Mouse (Mus musculus) liver, embryonic 16.5 days (tissue): ENCODE data around the gene Lrsam1. TPM values are rescaled to one million over a fixed set of nuclear protein-coding genes. Genes with fewer than 3 reads are reported as not detected.

Experiments
- ATAC-seq: fragments of 200-750 bp; cut with Nextera tagmentation; 2 replicates; pipeline ENCODE4 v1.8.0; 2017; ENCODE audit warnings: low read depth, mild to moderate bottlenecking, moderate number of reproducible peaks, moderate library complexity
- H3K27ac ChIP-seq: fragments of 300-500 bp; sonication (generic); 2 replicates; pipeline ENCODE4 v1.5.1; 2014; ENCODE audit warnings: mild to moderate bottlenecking, low read length
- H3K27me3 ChIP-seq: fragments of 300-500 bp; sonication (generic); 2 replicates; pipeline ENCODE4 v1.6.1; 2014; ENCODE audit warnings: low read depth, low read length, mixed read lengths; ENCODE audit not compliant: control insufficient read depth, insufficient read depth
- H3K36me3 ChIP-seq: fragments of 300-500 bp; sonication (generic); 2 replicates; pipeline ENCODE4 v1.6.1; 2014; ENCODE audit warnings: mild to moderate bottlenecking; ENCODE audit not compliant: control insufficient read depth, insufficient read depth
- H3K4me1 ChIP-seq: fragments of 300-500 bp; sonication (generic); 2 replicates; pipeline ENCODE4 v1.6.1; 2014; ENCODE audit warnings: low read depth, low read length, mixed read lengths; ENCODE audit not compliant: control insufficient read depth
- H3K4me2 ChIP-seq: fragments of 300-500 bp; sonication (generic); 2 replicates; pipeline ENCODE4 v1.6.1; 2014; ENCODE audit warnings: low read depth, low read length, mixed read lengths
- H3K4me3 ChIP-seq: fragments of 300-500 bp; sonication (generic); 2 replicates; pipeline ENCODE4 v1.5.1; 2014; ENCODE audit warnings: low read depth, mild to moderate bottlenecking, low read length
- H3K9ac ChIP-seq: fragments of 300-500 bp; sonication (generic); 2 replicates; pipeline ENCODE4 v1.6.1; 2014; ENCODE audit warnings: low read depth, low read length
- H3K9me3 ChIP-seq: fragments of 300-500 bp; sonication (generic); replicated peaks from 2 replicates; pipeline ENCODE4 v1.6.1; 2016; ENCODE audit warnings: low read length; ENCODE audit not compliant: control insufficient read depth
- WGBS: fragments of 180-500 bp; shearing (Covaris S2); extraction: QIAGEN DNeasy Blood & Tissue Kit; methylation state at CpG from one replicate; pipeline ENCODE4 v1.1.7; 2014; ENCODE audit not compliant: insufficient replicate concordance; 5-methylcytosine and 5-hydroxymethylcytosine counted together
- polyA plus RNA-seq: library from polyadenylated mRNA; unstranded; fragments of >200 nt; fragmentation: Nextera tagmentation; extraction: Ambion mirVana; gene quantifications from 2 replicates; pipeline ENCODE4 v1.2.1, GENCODE M21; 2015

The Lrsam1 gene
- polyA plus RNA-seq, 1 experiment from 2014 or later, result 1.9 TPM

GRCm38 (mm10) chr2:32989376-32989775 is 28.0 kb upstream of the Lrsam1 start:
- no peak overlapping the region for H3K9ac ChIP-seq
- H3K4me2 ChIP-seq, result no peak overlapping the region
- H3K9me3 ChIP-seq, result no peaks in the 10 kb centered on the region
- H3K27ac ChIP-seq, result no peak overlapping the region
- no peaks in the 10 kb centered on the region for H3K36me3 ChIP-seq
- no peaks in the 10 kb centered on the region for H3K4me1 ChIP-seq
- 0 out of 2 replicates have a peak, but pooled peaks cover 1% of the 10 kb centered on the region for H3K27me3 ChIP-seq
- ATAC-seq, result no peak
- WGBS, result 57% methylated on average over 3 of the region's 3 CpGs
- H3K4me3 ChIP-seq, result no peak overlapping the region

- Histone ChIP-seq H3K4me2 (no peak overlapping the region), H3K4me3 (no peak overlapping the region), H3K27ac (no peak overlapping the region), H3K4me1 (peaks cover 12% of the 10 kb centered on the region), H3K36me3 (no peaks in the 10 kb centered on the region), H3K27me3 (0 out of 2 replicates have a peak, but pooled peaks cover 4% of the 10 kb centered on the region), H3K9ac (no peak overlapping the region), H3K9me3 (no peaks in the 10 kb centered on the region)
- WGBS, result 65% methylated on average over 8 of the region's 8 CpGs
- ATAC-seq, result no peak
Observed at GRCm38 (mm10) chr2:32985844-32986243, 24.4 kb upstream of the Lrsam1 start.

- peaks cover 26% of the 10 kb centered on the region for H3K4me1 ChIP-seq
- H3K9ac ChIP-seq, result no peak overlapping the region
- ATAC-seq, result no peak
- no peaks in the 10 kb centered on the region for H3K9me3 ChIP-seq
- 34% methylated on average over 6 of the region's 6 CpGs for WGBS
- no peak overlapping the region for H3K4me2 ChIP-seq
- 0 out of 2 replicates have a peak, but pooled peaks cover 4% of the 10 kb centered on the region for H3K27me3 ChIP-seq
- no peak overlapping the region for H3K4me3 ChIP-seq
- H3K36me3 ChIP-seq, result no peaks in the 10 kb centered on the region
- H3K27ac ChIP-seq, result no peak overlapping the region
Observed at GRCm38 (mm10) chr2:32983617-32984016, 22.2 kb upstream of the Lrsam1 start.

GRCm38 (mm10) chr2:32982700-32983099 is 21.3 kb upstream of the Lrsam1 start:
- Histone ChIP-seq H3K4me3 (peak overlapping the region; percentile 80), H3K27ac (no peak overlapping the region), H3K36me3 (no peaks in the 10 kb centered on the region), H3K4me2 (peak overlapping the region; percentile 76), H3K9me3 (no peaks in the 10 kb centered on the region), H3K27me3 (0 out of 2 replicates have a peak, but pooled peaks cover 4% of the 10 kb centered on the region), H3K9ac (no peak overlapping the region), H3K4me1 (peaks cover 33% of the 10 kb centered on the region)
- ATAC-seq, result no peak
- 5% methylated on average over 4 of the region's 4 CpGs for WGBS

GRCm38 (mm10) chr2:32981725-32982271 is 20.4 kb upstream of the Lrsam1 start, which contains the start of gene Slc2a8:
TSS of gene Slc2a8 (minus strand) at chr2:32982083.
- Histone ChIP-seq H3K9me3 (no peaks in the 10 kb centered on the region), H3K9ac (peak within 1 kb of the TSS; percentile 81), H3K27ac (0 out of 2 replicates have a peak within 1 kb of the TSS, but pooled peaks have one; percentile 39), H3K4me3 (peak within 1 kb of the TSS; percentile 80), H3K36me3 (no peaks in the 10 kb centered on the region), H3K4me1 (peaks cover 33% of the 10 kb centered on the region), H3K4me2 (peak within 1 kb of the TSS; percentile 76), H3K27me3 (0 out of 2 replicates have a peak, but pooled peaks cover 4% of the 10 kb centered on the region)
- peak; percentile 98 for ATAC-seq
- 0% methylated on average over 50 of the region's 50 CpGs for WGBS

- peak overlapping the region; percentile 76 for H3K4me2 ChIP-seq
- 0 out of 2 replicates have a peak, but pooled peaks cover 4% of the 10 kb centered on the region for H3K27me3 ChIP-seq
- peak; percentile 35 for ATAC-seq
- H3K36me3 ChIP-seq, result no peaks in the 10 kb centered on the region
- H3K9me3 ChIP-seq, result no peaks in the 10 kb centered on the region
- H3K9ac ChIP-seq, result peak overlapping the region; percentile 81
- H3K27ac ChIP-seq, result no peak overlapping the region
- peaks cover 33% of the 10 kb centered on the region for H3K4me1 ChIP-seq
- 2% methylated on average over 23 of the region's 23 CpGs for WGBS
- H3K4me3 ChIP-seq, result peak overlapping the region; percentile 80
Observed at GRCm38 (mm10) chr2:32981281-32981680, 19.9 kb upstream of the Lrsam1 start.

GRCm38 (mm10) chr2:32979675-32980074 is 18.3 kb upstream of the Lrsam1 start:
- WGBS, result 75% methylated on average over 7 of the region's 7 CpGs
- Histone ChIP-seq H3K4me2 (no peak overlapping the region), H3K36me3 (no peaks in the 10 kb centered on the region), H3K27me3 (0 out of 2 replicates have a peak, but pooled peaks cover 4% of the 10 kb centered on the region), H3K4me3 (no peak overlapping the region), H3K27ac (no peak overlapping the region), H3K4me1 (peaks cover 33% of the 10 kb centered on the region), H3K9ac (no peak overlapping the region), H3K9me3 (no peaks in the 10 kb centered on the region)
- ATAC-seq, result no peak

GRCm38 (mm10) chr2:32978675-32979074 is 17.3 kb upstream of the Lrsam1 start:
- no peak overlapping the region for H3K4me3 ChIP-seq
- H3K4me1 ChIP-seq, result peaks cover 33% of the 10 kb centered on the region
- H3K27ac ChIP-seq, result peak overlapping the region; percentile 12; the same call in 1 of the 2 replicates
- no peak overlapping the region for H3K9ac ChIP-seq
- peak overlapping the region; percentile 3; the same call in 1 of the 2 replicates for H3K4me2 ChIP-seq
- no peaks in the 10 kb centered on the region for H3K36me3 ChIP-seq
- ATAC-seq, result no peak
- no peaks in the 10 kb centered on the region for H3K27me3 ChIP-seq
- H3K9me3 ChIP-seq, result no peaks in the 10 kb centered on the region
- WGBS, result 31% methylated on average over 3 of the region's 3 CpGs

- Histone ChIP-seq H3K9me3 (no peaks in the 10 kb centered on the region), H3K27me3 (no peaks in the 10 kb centered on the region), H3K4me1 (peaks cover 27% of the 10 kb centered on the region), H3K36me3 (no peaks in the 10 kb centered on the region), H3K4me3 (no peak overlapping the region), H3K27ac (no peak overlapping the region), H3K9ac (no peak overlapping the region), H3K4me2 (no peak overlapping the region)
- WGBS, result 71% methylated on average over 5 of the region's 5 CpGs
- ATAC-seq, result no peak
Observed at GRCm38 (mm10) chr2:32977114-32977513, 15.7 kb upstream of the Lrsam1 start.
